Mouse (Mus musculus): ENCODE measurements around the gene Arl9.
"Not testable (repeated sequence)": the region's sequence is repeated elsewhere in the genome, so short reads cannot be mapped to it uniquely, and the experiment has no call there.

- TF ChIP-seq ZNF384, CHD2 (IDR thresholded peaks at IDR 0.05; ENCODE audit: low read depth, low read length): not testable (repeated sequence)
These were observed 31.2 kb downstream of the Arl9 start for GRCm38 (mm10) chr5:77035101-77035500.
